Mouse (Mus musculus) liver, embryonic 16.5 days (tissue): Measurements from ENCODE around the gene Nsun4. TPM values are rescaled to one million over a fixed set of nuclear protein-coding genes. Genes with fewer than 3 reads are reported as not detected.

ENCODE experiments used
- ATAC-seq: fragments of 200-750 bp; cut with Nextera tagmentation; 2 replicates; pipeline ENCODE4 v1.8.0; 2017; ENCODE audit warnings: low read depth, mild to moderate bottlenecking, moderate number of reproducible peaks, moderate library complexity
- H3K27ac ChIP-seq: fragments of 300-500 bp; sonication (generic); 2 replicates; pipeline ENCODE4 v1.5.1; 2014; ENCODE audit warnings: mild to moderate bottlenecking, low read length
- H3K27me3 ChIP-seq: fragments of 300-500 bp; sonication (generic); 2 replicates; pipeline ENCODE4 v1.6.1; 2014; ENCODE audit warnings: low read depth, low read length, mixed read lengths; ENCODE audit not compliant: control insufficient read depth, insufficient read depth
- H3K36me3 ChIP-seq: fragments of 300-500 bp; sonication (generic); 2 replicates; pipeline ENCODE4 v1.6.1; 2014; ENCODE audit warnings: mild to moderate bottlenecking; ENCODE audit not compliant: control insufficient read depth, insufficient read depth
- H3K4me1 ChIP-seq: fragments of 300-500 bp; sonication (generic); 2 replicates; pipeline ENCODE4 v1.6.1; 2014; ENCODE audit warnings: low read depth, low read length, mixed read lengths; ENCODE audit not compliant: control insufficient read depth
- H3K4me2 ChIP-seq: fragments of 300-500 bp; sonication (generic); 2 replicates; pipeline ENCODE4 v1.6.1; 2014; ENCODE audit warnings: low read depth, low read length, mixed read lengths
- H3K4me3 ChIP-seq: fragments of 300-500 bp; sonication (generic); 2 replicates; pipeline ENCODE4 v1.5.1; 2014; ENCODE audit warnings: low read depth, mild to moderate bottlenecking, low read length
- H3K9ac ChIP-seq: fragments of 300-500 bp; sonication (generic); 2 replicates; pipeline ENCODE4 v1.6.1; 2014; ENCODE audit warnings: low read depth, low read length
- H3K9me3 ChIP-seq: fragments of 300-500 bp; sonication (generic); replicated peaks from 2 replicates; pipeline ENCODE4 v1.6.1; 2016; ENCODE audit warnings: low read length; ENCODE audit not compliant: control insufficient read depth
- WGBS: fragments of 180-500 bp; shearing (Covaris S2); extraction: QIAGEN DNeasy Blood & Tissue Kit; methylation state at CpG from one replicate; pipeline ENCODE4 v1.1.7; 2014; ENCODE audit not compliant: insufficient replicate concordance; 5-methylcytosine and 5-hydroxymethylcytosine counted together
- polyA plus RNA-seq: library from polyadenylated mRNA; unstranded; fragments of >200 nt; fragmentation: Nextera tagmentation; extraction: Ambion mirVana; gene quantifications from 2 replicates; pipeline ENCODE4 v1.2.1, GENCODE M21; 2015

Gene Nsun4
- polyA plus RNA-seq, 1 experiment from 2014 or later, result 8.9 TPM

DNA sequence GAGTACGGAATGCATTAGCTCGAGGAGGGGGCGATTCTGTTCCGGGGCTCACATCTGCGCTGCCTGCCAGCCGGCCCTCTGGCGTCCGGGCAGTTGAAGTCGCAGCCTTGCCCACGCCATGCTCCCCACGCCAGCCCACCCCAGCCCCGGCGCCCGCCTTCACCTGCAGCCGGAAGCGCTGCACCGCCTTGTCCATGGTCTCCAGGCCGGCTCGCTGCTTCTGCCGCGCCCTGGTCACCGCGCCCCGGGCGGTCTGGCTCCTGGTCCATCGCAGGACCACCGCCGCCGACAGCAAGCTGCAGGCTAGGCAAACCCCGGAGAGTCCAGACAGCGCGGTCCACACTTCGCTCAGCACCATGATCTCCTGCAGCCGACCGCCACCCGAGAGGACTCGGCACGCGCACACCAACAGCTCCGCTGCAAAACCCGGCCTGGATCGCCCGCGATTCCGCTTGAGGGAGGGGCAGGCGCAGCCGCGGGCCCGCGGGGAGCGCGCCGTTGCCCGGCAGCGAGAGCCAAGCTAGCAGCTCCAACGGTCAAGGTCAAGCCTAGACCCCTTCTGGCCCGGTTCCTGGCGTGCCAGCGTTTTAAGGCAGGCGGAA is 36.3 kb downstream of the Nsun4 start:
- H3K4me2 ChIP-seq, result peak overlapping the region; percentile 64
- ATAC-seq, result peak; percentile 75
- H3K27me3 ChIP-seq, result peaks cover 44% of the 10 kb centered on the region
- no peaks in the 10 kb centered on the region for H3K36me3 ChIP-seq
- H3K27ac ChIP-seq, result peak overlapping the region; percentile 48
- H3K9me3 ChIP-seq, result no peaks in the 10 kb centered on the region
- under 1% methylated on average over 60 of the region's 60 CpGs for WGBS
- peak overlapping the region; percentile 65 for H3K4me3 ChIP-seq
- peak overlapping the region; percentile 31; the same call in 1 of the 2 replicates for H3K9ac ChIP-seq
- no peaks in the 10 kb centered on the region; the same call in 1 of the 2 replicates for H3K4me1 ChIP-seq

DNA sequence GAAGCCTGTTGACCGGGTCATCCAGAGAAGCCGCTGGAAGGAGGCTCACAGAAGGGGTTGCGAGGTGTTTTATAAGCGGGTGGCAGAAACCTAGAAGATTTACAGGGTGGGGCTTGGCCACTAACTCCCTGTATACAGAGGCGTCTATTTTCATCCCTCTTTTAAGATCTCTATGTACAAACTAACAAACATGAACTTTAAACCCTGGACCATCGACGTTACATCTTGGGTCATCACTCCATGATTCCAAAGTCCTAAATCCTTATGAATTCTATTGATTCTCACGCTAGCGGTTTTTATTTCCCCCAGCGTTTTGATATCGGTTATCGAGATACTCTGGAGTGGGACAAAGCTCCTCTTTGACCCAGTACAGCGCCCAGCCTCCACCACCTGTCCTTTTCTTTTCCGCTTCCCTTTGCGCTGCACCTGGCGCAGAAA is 36.8 kb downstream of the Nsun4 start:
- 9% methylated on average over 16 of the region's 16 CpGs for WGBS
- H3K9ac ChIP-seq, result peak overlapping the region; percentile 31; the same call in 1 of the 2 replicates
- peak; percentile 43; the same call in 1 of the 2 replicates for ATAC-seq
- no peaks in the 10 kb centered on the region for H3K9me3 ChIP-seq
- peaks cover 44% of the 10 kb centered on the region for H3K27me3 ChIP-seq
- H3K4me1 ChIP-seq, result no peaks in the 10 kb centered on the region; the same call in 1 of the 2 replicates
- peak overlapping the region; percentile 48 for H3K27ac ChIP-seq
- H3K4me2 ChIP-seq, result peak overlapping the region; percentile 64
- H3K4me3 ChIP-seq, result peak overlapping the region; percentile 65
- H3K36me3 ChIP-seq, result no peaks in the 10 kb centered on the region

DNA sequence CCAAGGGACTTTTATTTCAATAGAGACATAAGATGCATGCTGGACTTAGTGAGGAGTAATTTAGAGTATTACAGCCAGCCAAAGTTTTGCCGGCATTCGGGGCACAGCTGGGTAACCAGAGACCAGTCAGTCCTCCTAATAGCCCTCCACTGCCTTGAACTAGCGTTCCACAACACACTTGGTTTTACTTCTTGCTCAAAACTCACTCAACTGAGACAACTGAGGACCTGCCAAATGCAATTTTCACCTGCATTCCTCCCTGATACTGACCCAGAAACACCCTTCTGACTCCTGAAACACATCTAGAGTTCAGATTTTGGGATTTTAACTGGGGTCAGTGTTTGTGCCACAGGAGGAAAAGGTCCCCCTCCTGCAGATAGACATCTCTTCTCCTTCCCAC is 37.3 kb downstream of the Nsun4 start:
- H3K4me1 ChIP-seq, result no peaks in the 10 kb centered on the region; the same call in 1 of the 2 replicates
- no peak for ATAC-seq
- 49% methylated on average over 3 of the region's 3 CpGs for WGBS
- no peak overlapping the region for H3K9ac ChIP-seq
- H3K27ac ChIP-seq, result no peak overlapping the region
- peaks cover 44% of the 10 kb centered on the region for H3K27me3 ChIP-seq
- H3K4me2 ChIP-seq, result peak overlapping the region; percentile 32
- H3K36me3 ChIP-seq, result no peaks in the 10 kb centered on the region
- peak overlapping the region; percentile 65 for H3K4me3 ChIP-seq
- no peaks in the 10 kb centered on the region for H3K9me3 ChIP-seq

DNA sequence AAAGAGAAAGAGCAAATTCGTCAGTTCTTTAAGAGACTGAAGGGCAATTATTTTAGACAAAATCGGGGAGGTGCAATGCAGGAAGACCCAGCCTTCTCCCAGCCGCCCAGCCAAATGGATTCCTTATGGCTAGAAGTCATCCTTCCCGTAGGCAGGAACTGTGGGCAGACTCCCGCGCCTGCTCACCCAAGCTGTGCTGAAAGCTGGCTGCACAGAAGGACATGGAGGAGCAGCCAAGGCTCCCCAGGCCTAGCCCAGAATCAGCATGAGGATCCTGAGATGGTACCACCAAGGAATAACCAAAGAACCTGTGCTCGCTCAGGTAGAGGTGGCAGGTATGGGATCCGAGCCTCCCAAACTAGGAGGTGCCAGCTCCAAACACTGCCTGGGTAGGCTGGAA is 37.7 kb downstream of the Nsun4 start:
- Histone ChIP-seq H3K9me3 (no peaks in the 10 kb centered on the region), H3K36me3 (no peaks in the 10 kb centered on the region), H3K27ac (no peak overlapping the region), H3K4me1 (no peaks in the 10 kb centered on the region; the same call in 1 of the 2 replicates), H3K4me3 (peak overlapping the region; percentile 65; the same call in 1 of the 2 replicates), H3K4me2 (peak overlapping the region; percentile 32), H3K9ac (no peak overlapping the region), H3K27me3 (peaks cover 44% of the 10 kb centered on the region)
- ATAC-seq, result no peak
- 57% methylated on average over 8 of the region's 8 CpGs for WGBS

DNA sequence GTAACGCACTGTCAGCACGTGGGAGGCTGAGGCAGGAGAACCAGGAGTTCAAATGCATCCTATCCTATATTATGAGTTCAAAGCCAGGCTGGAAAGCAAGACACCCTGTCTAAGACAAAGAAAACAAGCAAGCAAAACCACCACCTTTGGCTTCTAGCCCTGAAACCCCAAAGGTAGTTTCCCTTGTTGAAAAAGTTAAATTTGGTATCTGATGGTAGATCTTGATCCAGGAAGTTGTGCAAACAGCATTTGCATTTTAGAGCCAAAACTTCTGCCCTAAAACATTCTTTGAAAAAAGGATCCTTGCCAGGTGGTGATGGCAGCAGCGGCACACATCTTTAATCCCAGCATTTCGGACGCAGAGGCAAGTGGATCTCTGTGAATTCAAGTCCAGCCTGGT is 38.2 kb downstream of the Nsun4 start:
- no peaks in the 10 kb centered on the region for H3K36me3 ChIP-seq
- H3K9ac ChIP-seq, result no peak overlapping the region
- WGBS, result 65% methylated on average over 5 of the region's 5 CpGs
- no peaks in the 10 kb centered on the region; the same call in 1 of the 2 replicates for H3K4me1 ChIP-seq
- no peak for ATAC-seq
- no peaks in the 10 kb centered on the region for H3K9me3 ChIP-seq
- no peak overlapping the region for H3K27ac ChIP-seq
- H3K4me3 ChIP-seq, result no peak overlapping the region
- peaks cover 44% of the 10 kb centered on the region for H3K27me3 ChIP-seq
- H3K4me2 ChIP-seq, result no peak overlapping the region

DNA sequence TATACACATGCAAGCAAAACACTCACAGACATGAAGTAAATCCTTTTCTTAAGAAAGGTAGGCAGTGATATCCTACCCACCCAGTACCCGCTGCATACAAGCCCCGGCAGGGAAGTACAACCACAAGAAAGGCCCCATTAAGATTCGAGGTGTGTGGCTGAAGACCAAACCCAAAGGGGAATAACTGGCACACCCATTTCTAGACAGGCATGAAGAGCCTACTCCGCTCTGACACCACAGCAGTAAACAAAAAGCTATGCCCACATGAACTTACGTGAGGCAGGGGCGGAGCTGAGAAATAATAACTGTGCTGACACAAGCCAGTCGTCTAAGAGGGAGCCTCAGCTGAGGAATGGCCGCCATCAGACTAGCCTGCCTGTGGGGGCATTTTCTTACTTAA is 43.5 kb downstream of the Nsun4 start:
- ATAC-seq, result no peak
- WGBS, result 53% methylated on average over 8 of the region's 8 CpGs
- H3K9ac ChIP-seq, result no peak overlapping the region

DNA sequence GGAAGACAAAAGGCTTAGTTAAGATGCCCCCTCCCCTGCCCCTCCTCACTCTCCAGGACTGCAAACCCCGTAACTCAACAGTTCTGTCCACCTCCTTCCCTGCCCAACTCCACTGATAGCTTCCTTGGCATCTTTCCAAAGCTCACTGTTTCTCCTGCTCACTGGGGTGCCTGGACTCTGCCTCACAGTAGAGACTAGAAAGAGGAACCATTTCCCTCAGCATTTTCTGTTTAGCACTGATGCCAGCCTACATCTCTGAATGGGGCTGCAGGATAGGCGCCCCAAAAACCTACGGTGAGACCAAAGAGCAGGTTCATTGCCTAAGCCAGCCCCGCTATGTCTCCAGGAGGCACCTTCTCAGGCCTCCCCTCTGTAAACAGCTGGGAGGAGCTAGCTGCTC is 52.5 kb downstream of the Nsun4 start:
- H3K27me3 ChIP-seq, result no peaks in the 10 kb centered on the region
- WGBS, result 46% methylated on average over 4 of the region's 4 CpGs
- H3K27ac ChIP-seq, result 0 out of 2 replicates have a peak overlapping the region, but pooled peaks have one; percentile 8
- H3K9ac ChIP-seq, result no peak overlapping the region
- peak; percentile 72 for ATAC-seq
- no peaks in the 10 kb centered on the region for H3K9me3 ChIP-seq
- H3K36me3 ChIP-seq, result no peaks in the 10 kb centered on the region
- H3K4me3 ChIP-seq, result no peak overlapping the region
- no peaks in the 10 kb centered on the region for H3K4me1 ChIP-seq
- H3K4me2 ChIP-seq, result 0 out of 2 replicates have a peak overlapping the region, but pooled peaks have one; percentile 15

More for the DNA sequence above, 43.5 kb downstream of the Nsun4 start:
- H3K9me3 ChIP-seq, result no peaks in the 10 kb centered on the region
- H3K4me3 ChIP-seq, result no peak overlapping the region
- no peaks in the 10 kb centered on the region for H3K36me3 ChIP-seq
- no peaks in the 10 kb centered on the region; the same call in 1 of the 2 replicates for H3K27me3 ChIP-seq
- H3K4me2 ChIP-seq, result no peak overlapping the region
- no peak overlapping the region for H3K27ac ChIP-seq
- no peaks in the 10 kb centered on the region for H3K4me1 ChIP-seq

DNA sequence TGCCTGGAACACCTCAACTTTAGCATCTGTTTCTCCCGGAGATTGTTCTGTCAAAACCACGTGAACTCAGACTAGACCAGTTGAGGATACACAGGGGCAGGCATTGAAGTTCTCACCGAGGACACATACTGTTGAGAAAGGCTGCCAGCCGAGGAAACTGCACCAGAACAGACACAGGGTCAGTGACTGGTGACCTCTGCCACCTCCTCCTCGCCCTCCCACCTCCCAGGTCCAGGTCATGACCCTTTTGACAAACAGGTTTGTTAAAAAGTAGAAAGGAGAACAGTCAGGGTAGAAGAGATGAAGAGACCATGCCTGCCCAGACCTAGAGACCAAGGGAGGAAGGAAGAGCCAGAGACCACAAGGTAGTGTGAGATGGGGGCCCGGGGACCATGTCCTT is 53.0 kb downstream of the Nsun4 start:
- Histone ChIP-seq H3K9ac (no peak overlapping the region), H3K4me3 (no peak overlapping the region), H3K27ac (0 out of 2 replicates have a peak overlapping the region, but pooled peaks have one; percentile 8), H3K9me3 (no peaks in the 10 kb centered on the region), H3K4me1 (no peaks in the 10 kb centered on the region), H3K4me2 (0 out of 2 replicates have a peak overlapping the region, but pooled peaks have one; percentile 15), H3K27me3 (no peaks in the 10 kb centered on the region), H3K36me3 (no peaks in the 10 kb centered on the region)
- ATAC-seq, result peak; percentile 65
- WGBS, result 29% methylated on average over 6 of the region's 6 CpGs

DNA sequence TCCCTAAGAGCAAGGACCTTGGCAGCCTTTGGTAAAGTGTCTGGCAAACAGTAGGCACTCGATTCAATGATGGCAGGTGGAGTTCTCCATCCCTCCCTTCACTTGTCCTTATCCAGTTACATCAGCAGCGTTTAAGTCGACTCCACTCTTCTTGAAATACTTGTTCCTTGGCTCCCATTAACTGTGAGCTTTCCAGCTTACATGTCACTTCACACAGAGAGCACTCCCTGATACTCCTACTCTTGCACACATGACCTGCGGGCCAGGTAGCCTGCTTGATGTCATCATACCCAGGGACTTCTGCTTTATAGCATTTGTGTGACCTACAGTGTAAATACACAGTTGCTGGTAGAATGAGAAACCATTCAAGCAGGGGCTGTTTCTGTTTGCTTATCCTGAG is 56.9 kb downstream of the Nsun4 start:
- Histone ChIP-seq H3K4me3 (no peak overlapping the region), H3K27me3 (no peaks in the 10 kb centered on the region), H3K4me2 (no peak overlapping the region), H3K9me3 (no peaks in the 10 kb centered on the region), H3K27ac (no peak overlapping the region), H3K9ac (no peak overlapping the region), H3K36me3 (no peaks in the 10 kb centered on the region), H3K4me1 (no peaks in the 10 kb centered on the region)
- ATAC-seq, result peak; percentile 45
- 43% methylated on average over 4 of the region's 4 CpGs for WGBS
